Mouse (Mus musculus) CH12F3 (cell line): Measurements from ENCODE around the gene Cep131.

ENCODE experiments used
- in situ Hi-C: fragments of 300-500 bp; cut with MboI; formaldehyde crosslinking; loops from 2 replicates; pipeline ENCODE4 v1.14.3; 2020; ENCODE audit warnings: low sequenced_read_pairs

Cep131 gene

DNA sequence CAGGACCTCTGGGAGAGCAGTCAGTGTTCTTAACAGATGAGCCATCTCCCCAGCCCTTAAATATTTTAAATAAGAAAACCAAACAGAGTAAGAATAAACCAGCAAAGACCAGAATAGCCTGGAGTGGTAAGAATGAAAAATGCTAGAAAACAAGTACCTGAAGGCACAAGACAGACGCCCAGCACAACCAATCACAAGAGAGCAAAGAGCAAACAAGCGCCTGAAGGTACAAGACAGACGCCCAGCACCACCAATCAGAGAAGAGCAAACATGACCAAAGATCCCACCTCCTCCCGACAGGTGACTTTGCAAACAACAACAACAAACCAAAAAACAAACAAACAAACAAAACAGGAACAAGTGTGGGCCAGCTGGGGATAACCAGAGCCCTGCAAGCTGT, 32.8 kb downstream of the Cep131 start:
- in situ Hi-C loops: no loop called here

DNA sequence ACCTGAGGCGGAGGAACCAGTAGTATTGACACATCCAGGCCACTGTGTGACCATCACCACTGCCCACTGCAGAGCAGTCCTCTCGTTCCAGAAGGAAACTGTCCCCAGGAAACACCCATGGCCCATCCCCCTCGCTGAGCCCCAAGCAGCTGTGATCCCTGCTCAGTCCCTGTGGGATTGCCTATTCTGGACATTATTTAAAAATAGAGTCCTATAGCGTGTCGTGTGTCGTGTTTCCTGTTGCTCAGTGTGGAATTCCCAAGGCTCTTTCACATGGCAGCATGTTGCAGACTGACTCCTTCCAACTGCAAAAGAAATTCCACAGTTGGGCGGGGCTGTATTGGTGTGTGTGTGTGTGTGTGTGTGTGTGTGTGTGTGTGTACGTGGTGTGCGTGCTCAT, 34.4 kb downstream of the Cep131 start:
- in situ Hi-C loops: no loop called here

DNA sequence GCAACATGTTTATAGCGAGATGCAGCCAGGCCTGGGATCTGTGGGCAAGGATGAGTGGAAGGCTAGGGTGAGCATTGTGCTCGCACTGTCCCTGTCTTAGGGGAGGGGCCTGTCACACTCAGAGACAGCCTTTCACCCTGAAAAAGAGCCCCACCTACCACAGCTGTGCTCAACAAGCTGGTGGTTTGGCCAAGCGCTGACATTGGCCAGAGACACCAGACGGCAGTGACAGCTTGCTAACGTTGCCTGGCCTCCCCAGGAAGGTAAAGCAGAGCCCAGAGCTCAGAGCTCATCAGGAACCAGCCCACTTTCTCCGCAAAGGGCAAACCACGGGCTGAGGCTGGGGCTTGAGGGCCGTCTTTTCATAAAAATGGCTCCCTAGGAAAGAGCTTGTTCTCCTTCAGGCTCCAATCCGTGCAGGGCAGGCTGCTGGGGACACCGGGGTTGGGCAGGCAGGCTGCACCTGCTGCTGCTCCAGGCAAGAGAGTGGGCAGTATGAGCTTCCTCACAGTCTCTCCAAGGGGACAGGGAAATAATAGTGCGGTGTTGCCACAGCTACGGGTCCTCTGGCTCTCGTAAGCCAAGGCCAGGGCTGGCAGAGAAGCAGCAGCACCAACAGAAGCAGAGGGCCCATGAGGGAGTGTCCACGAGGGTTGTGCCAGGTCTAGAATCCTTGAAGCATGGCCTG, 35.4 kb downstream of the Cep131 start:
- in situ Hi-C loops: no loop called here

DNA sequence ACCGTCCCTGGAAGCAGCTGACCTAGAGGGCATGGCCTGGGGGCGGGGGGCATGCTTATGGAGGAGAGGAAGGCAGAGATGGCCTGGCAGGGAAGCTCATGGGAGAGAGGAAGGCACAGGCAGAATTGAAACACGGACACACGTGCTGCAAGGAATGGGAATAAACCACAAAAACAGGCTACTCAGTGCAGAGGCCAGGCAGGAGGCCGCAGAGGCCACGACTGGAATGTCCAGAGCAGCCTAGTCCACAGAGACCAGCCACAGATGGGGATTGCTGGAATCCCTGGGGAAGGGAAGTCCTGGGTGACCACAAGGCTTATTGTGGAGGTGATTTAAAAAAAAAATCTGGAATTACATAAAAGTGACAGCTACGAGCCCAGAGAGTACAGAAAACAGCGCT, 37.6 kb downstream of the Cep131 start:
- in situ Hi-C loops: no loop called here

DNA sequence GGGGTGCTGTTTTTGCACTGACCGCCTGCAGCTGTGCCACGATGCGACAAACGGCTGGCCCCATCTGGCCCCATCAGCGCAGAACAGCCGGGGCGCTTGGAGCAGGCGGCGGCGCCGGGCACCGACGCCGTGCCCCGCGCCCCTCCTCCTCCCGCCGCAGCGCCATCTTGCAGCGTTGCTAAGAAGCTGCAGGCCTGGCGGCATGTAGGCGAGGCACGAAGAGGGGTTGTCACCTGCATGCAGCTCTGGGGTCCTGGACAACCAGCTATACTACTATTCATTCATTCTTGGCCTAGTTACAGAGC, 38.4 kb downstream of the Cep131 start:
- in situ Hi-C loops: no loop called here

DNA sequence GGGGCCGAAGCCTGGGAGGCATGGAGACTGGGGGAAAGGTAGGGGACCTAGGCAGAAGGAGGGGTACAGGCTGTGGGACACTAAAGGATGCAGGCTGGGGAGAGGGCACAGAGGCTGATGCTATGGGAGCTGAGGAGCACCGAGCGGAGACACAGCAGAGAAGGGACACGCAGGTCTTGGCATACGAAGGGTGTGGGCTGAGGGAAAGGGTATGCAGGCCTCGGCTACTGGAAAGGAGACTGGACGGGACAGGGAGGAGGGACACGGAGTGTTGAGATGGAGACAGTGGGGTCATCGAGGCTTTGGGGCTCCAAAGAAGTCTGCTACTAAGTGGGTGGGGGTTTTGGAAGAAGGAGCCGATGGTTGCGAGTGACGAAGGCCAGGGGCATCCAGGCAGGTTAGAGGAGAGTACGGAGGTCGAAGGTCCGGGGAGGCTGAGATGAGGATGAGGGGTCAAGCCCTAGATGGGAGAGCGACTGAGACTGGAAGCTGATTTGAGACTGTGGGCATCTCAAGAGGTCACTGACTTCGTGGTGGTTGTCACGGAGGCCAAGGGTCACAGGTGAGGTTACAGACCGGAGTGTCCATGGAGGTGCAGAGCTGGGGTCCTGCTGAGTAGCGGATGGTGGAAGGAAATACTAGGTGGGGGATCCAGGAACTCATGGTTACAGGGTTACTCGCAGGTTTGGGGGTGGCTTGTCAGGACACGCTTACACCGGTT, 38.9 kb downstream of the Cep131 start:
- in situ Hi-C loops: no loop called here

DNA sequence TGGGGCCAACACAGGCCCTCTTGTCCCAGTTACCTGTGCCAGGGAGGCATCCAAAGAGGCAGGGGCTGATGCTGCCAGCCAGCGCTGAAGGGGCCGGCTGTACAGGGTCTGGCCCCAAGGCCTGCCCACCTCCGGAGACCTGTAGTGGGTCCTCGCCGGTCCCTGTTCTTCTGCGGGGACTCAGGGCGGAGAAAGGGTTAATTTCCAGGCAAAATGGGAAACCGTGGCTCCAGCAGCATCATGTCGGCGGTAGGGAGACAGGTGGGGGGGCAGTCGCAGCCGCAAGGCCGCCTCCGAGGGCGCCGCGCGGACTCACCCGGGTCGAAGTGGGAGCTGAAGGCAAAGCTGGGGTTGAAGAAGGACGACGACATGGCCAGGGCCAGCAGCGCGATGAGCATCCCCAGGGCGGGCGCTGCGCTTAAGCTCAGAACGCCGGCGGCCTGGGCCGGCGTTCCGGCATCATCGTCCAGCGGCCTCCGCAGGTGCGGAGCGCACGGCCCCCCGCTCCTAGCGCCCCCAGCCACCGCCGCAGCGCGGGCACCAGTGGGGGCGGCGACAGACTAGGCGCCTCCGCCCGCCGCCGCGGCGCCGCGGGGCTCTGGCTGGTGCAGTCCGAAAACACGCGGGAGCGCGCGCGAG, 40.0 kb downstream of the Cep131 start, which contains the start of gene Aatk:
Gene Aatk (minus strand): TSS at position 615 of the 639 bp plus-strand sequence.
- in situ Hi-C loops: no loop called here

DNA sequence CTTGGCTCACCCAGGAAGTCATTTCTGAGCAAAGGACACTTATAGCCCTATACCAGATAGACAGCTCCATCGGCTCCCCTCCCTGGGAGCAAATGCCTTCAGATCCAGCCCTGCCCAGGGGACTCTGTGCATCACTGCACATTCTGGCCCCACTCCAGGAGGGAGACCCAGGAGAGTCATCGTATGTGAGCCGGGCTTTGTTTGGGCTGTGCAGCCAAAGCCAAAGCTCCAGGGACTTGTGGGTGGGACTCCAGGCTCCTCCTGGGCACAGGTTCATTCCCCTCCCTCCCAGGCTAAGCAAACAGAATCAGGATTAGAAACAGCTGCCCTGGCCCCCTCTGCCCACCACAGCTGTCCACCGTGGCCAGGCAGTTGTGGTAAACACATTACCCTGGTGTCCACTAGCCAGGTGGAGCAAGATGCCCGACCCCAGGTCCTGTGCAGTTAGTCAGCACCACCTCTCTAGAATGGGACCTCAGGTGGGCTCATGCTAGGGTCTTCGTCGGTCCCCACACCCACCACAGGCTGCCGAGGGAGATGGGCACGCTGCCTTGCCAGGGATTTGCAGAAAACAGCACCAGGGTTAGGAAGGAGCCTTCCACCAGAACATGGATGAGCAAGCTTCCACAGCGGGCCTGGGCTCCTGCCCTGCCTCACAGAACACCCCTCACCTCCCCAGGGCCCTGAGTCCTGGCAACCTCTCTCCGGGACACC, 40.6 kb downstream of the Cep131 start:
- in situ Hi-C loops: no loop called here

DNA sequence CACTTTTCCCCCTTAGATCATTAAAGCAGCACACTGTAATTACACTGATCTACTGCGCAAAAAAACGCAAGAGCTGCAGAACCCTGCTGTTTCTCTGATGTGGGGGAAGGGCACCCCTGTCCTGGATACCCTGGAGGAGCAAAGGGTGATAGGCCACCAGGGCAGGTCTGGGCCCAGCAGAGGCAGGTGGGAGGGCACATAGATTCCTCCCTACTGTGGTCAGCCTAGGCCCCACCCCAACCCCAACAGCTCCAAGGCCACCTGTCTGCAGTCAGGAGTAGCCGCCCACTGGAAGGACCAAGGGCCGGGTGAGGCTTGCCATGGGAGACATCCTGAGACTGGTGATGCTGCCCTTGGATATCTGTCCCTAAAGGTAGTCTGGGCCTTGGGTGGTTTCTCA, 41.3 kb downstream of the Cep131 start:
- in situ Hi-C loops: no loop called here

DNA sequence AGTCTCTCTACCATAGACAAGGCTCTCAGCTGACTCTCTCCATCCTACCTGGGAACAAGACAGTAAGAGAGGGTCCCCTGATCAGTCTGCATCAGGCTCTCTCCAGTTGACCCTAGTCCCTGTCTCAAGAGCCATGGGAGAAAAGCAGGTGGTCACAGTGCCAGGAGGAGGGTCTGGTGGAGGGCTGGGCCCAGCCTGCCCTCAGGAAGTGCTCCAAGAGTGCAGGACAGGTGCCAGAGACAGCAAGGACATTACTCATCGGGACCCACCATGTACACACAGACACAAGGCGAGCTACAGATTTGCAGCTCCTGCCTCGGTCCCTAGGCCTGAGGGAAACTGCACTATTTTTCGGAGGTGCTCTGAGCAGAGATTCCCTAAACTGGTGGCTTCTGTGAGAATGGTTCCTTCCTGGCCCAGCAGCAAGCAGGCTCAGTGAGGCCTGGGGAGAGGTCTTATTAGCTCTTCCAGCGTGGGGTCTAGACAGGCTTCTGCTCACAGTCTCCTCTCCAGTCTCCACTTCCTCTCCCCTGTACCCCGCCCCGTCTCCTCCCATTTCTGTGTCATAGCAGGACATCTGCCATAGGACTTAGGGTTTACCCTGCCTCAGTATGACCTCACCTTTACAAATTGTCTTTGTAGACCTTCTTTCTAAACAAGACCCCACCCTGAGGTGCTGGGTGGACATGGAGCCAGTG, 44.3 kb downstream of the Cep131 start:
- in situ Hi-C loops: no loop called here

DNA sequence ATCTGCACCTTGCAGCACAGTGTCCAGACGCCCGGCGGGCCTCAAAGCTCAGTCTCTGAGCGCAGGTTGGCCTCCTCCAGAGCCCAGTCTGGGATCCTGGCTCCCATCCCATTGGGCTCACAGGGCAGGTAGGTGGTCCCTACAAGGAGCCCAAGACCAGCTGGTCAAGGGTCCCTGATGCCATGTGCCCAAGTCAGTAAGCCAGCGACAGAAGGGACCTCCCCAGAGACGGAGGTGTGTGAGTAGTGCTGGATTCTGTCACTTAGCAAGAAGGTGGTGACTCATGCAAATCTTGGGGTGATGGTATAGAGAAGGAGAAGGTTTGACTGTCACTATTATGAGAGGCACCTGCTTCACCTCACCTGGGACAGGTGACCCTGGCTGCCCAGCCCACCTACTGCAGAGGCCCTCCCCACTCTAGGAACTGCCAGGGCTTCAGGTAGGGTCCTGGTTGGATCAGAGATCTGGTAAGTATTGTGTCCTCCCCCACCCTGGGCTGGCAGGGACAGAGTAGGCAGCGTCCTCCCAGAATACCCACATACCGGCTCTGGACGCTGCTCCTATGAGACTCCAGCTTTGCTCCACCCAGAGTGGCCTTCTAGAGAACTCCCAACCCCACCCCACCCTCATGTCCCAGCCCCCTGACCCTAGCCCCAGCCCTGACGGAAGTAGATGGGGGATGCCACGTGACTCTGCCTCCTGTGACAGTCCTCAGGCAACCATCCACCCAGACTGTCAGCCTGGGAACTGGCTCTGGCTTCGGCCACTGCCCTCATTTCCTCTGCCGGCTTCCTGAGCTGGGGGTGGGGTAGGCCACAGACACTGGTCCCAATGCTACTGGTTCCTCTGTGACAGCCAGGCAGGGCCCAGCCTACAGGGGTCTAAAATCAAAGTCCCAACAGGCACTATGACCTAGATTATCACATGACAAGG, 45.2 kb downstream of the Cep131 start:
- in situ Hi-C loops: no loop called here

DNA sequence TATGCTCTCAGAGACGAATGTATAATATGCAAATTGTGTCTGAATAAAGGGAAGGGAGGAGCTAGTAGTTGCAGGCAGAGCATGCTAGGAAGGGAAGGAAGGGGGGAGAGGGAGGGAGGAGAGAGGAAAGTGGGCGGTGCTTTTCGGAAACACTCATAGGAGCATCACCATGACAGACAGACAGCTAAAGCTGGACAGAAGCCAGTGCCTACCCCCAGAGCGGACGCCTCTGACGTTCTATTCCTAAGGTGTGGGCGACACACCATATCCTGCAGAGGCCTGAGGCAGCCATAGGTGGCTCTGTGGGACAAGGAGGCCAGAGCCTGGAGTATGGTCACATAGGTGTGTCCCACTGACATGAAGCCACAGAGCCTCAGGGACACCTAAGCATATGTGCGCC, 46.2 kb downstream of the Cep131 start:
- in situ Hi-C loops: no loop called here

DNA sequence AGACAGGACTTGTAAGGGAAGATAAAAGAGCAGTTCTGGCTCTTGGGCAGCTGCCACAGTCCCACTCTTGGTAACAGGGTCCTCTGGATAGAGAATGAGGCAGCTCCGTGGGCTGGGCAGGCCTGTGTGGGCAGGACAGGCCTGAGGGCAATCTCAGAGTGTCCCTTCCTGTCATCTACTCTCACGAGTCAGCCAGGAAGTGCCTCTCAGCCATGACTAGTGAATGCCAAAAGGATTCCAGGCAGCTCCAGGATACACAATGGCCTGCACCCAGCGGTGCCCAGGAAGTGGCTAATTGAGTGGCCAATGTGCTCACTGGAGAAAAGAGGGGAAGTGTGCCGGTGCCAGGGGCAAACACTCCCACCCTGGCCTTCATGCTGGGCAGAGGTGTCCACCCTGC, 47.0 kb downstream of the Cep131 start:
- in situ Hi-C loops: no loop called here

DNA sequence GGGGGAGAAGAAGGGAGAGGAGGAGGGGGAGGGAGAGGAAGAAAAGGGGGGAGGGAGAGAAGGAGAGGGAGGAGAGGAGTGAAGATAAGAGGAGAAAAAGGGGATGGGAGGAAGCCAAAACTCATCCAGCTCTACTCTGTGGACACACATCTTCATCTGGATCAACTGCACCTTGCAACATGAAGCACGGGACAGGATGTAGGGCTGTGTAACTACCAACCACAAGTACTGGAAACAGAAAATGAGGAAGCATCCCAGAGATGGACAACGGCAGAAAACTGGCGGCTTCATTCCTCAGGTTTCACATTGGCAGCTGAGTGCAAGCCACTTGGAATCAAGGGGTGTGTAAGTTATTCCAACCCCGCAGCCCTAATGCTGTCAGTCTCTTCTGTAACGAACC, 51.9 kb downstream of the Cep131 start:
- in situ Hi-C loops: no loop called here

DNA sequence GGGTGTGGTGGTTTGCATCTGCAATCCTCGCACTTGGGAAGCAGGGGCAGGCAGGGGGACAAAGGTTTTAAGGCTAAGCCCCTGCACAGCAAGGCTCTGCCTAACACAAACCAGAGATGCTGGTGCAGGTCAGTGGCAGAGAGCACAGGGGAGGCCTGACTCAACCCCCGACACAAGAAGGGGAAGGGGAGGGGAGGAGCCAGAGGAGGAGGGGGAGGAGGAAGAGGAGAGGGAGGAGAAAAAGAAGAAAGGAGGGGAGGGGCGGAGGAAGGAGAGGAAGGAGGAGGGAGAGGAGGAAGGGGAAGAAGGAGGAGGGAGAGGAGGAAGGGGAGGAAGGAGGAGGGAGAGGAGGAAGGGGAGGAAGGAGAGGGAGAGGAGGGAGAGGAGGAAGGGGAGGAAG, 52.3 kb downstream of the Cep131 start:
- in situ Hi-C loops: no loop called here

DNA sequence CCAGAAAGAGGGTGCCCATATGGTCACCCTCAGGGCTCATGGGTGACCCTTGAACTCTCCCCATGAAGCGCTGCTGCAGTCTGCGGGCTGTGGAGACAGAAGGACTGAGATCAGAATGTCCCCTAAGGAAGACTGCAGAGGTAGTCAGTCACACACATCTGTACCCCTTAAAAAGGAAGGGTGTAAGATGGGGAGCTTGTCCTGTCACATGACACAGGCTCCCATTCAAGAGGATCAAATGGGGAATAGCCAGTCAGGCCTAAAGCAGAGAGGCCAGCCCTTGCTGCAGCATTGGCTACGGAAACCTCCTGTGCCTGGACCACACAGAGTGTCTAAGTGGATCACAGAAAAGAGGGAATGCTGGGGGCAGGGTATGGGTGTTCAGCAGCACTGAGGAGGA, 53.2 kb downstream of the Cep131 start:
- in situ Hi-C loops: no loop called here

DNA sequence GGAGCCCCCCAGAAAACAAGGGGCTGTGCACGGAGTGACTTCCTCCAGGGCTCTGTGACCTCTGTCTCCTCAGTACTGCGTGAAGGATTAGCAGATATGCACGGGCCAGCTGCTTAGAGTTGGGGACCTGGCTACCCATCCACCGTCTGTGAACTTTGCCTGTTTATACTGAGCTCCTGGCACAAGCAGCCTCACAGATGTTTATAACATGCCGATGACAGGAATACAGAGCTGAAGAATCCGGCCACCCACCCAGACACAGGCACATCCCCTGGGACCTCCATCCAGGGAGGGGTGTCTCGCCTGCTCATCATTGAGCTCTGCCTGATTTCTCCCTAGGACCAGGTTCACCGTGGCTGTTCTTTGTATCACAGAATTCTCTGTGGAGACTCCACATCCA, 54.6 kb downstream of the Cep131 start:
- in situ Hi-C loops: no loop called here

DNA sequence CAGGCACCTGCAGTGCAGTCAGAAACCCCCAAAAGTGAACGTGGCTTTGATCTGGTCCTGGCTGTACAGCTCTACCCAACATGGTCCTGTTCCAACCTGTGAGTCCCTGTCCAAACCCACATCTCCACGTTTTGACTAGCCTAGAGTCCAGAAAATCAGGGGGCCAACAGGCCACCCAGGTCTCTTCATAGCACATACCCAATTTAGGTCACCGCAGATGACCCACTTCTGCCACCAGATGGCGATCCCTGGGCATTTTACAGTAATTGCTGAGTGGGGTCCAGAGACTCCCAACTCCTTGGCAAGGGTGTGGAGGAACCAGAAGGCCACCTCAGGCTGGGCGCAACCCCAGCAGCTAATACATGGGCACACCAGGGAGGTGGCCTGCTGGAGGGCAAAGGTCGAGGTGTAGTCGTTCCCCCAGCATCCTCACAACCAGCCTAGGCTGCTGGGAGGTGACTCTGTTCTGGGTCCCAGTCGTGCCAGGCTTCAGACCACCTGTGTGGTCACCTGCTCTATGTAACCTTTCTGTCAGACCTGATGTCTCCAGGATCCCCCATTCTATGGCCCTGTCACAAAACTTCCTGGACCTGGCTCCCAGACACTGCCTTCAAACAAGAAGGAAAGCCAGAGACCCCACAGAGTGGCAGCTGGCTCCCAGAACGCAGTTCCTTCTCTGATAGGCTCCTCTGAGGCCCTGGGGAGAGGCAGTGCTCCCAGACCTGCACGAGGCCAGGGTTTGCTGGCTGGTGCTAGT, 56.3 kb downstream of the Cep131 start:
- in situ Hi-C loops: no loop called here

DNA sequence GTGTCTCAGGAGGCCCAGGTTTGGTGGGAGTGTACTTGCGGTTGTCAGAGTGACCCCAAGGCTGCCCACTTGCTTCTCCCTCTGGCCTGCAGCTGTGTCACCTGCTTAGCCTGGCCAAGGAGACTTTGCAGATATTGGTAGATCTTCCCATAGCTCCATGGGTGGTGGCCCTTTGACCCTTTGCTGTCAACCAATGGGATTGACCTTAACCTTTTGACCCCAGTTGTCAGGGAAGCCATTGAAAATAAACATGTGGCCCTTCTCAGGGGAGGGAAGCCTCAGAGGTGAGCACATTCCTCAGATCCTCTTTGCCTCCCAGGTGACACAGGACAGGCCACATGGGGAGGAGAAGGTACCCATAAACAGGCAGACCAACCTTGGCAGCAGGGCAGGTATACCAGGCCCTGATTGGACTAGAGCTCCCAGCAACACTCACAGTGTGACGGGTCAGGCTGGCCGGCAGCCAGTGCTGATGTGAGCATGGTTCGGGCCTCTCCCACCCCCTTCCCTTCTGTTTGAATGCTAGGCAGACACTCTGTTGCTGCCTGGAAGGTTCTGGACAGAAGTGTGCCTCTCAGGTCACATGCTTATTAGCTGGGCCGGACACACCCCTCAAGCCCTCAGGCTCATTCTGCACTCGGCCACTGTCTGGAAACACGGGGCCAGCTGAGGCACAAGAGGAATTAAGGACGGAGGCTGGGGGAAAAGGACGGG, 57.0 kb downstream of the Cep131 start:
- in situ Hi-C loops: no loop called here
